Mouse (Mus musculus): Measurements from ENCODE around the gene 6430531B16Rik. TPM values are rescaled to one million over a fixed set of nuclear protein-coding genes. Genes with fewer than 3 reads are reported as not detected.

Gene 6430531B16Rik
- total RNA-seq, 2 experiments from 2014 or later = not detected

GRCm38 (mm10) chr7:139940476-139941209 lies 37.9 kb downstream of the 6430531B16Rik start:
- DNase-seq (ENCODE audit: low spot score in 2 of 2) = peak in 1 of 2 experiments; percentile 25

- no peak for DNase-seq (ENCODE audit: low spot score in 2 of 2)
Observed at GRCm38 (mm10) chr7:139937810-139938209, 40.7 kb downstream of the 6430531B16Rik start.

- DNase-seq (ENCODE audit: low spot score in 2 of 2) = no peak
Observed at GRCm38 (mm10) chr7:139937138-139937537, 41.4 kb downstream of the 6430531B16Rik start.

GRCm38 (mm10) chr7:139936705-139937104 lies 41.9 kb downstream of the 6430531B16Rik start:
- DNase-seq (ENCODE audit: low spot score in 2 of 2) = no peak

GRCm38 (mm10) chr7:139930732-139931131 lies 47.8 kb downstream of the 6430531B16Rik start:
- peak in 1 of 2 experiments; percentile 34 for DNase-seq (ENCODE audit: low spot score in 2 of 2)

Small RNAs within 50 kb of the gene (microRNA-seq; reads per million reads assigned to microRNA genes)
- not detected for gene Mir202
- not detected for gene Mir7062
- not detected for gene mmu-mir-7686

Other genes with a start within 250 kb of the 6430531B16Rik start
- gene Adgra1, start 144.6 kb downstream of the 6430531B16Rik start, total RNA-seq (2021) = under 1 TPM; 0.05 TPM
- gene Kndc1, start 84.1 kb downstream of the 6430531B16Rik start, total RNA-seq (2021) = 1 to 10 TPM in 1 of 2 experiments, under 1 TPM in 1; 0.91 to 1.0 TPM
- not detected for gene Utf1, start 35.0 kb downstream of the 6430531B16Rik start, total RNA-seq (2021)
- gene Adam8, start 13.8 kb upstream of the 6430531B16Rik start, total RNA-seq (2021) = 1 to 10 TPM in 1 of 2 experiments, under 1 TPM in 1; 0.78 to 1.1 TPM
- gene Zfp511, start 57.6 kb upstream of the 6430531B16Rik start, total RNA-seq (2021) = 10 to 100 TPM; 11.0 to 11.2 TPM
- 10 to 100 TPM; 34.6 to 38.0 TPM for gene Tubgcp2, start 57.9 kb upstream of the 6430531B16Rik start, total RNA-seq (2021)
- gene Msx3, start 70.3 kb upstream of the 6430531B16Rik start, total RNA-seq (2021) = not detected
- not detected for gene Caly, start 103.8 kb upstream of the 6430531B16Rik start, total RNA-seq (2021)
- not detected for gene Prap1, start 114.6 kb upstream of the 6430531B16Rik start, total RNA-seq (2021)
- 10 to 100 TPM; 30.6 to 32.4 TPM for gene Fuom, start 123.7 kb upstream of the 6430531B16Rik start, total RNA-seq (2021)
- 1 to 10 TPM; 6.6 to 7.0 TPM for gene Paox, start 137.0 kb upstream of the 6430531B16Rik start, total RNA-seq (2021)
- 10 to 100 TPM; 78.9 to 80.2 TPM for gene Echs1, start 137.7 kb upstream of the 6430531B16Rik start, total RNA-seq (2021)
- 10 to 100 TPM; 19.6 to 20.4 TPM for gene Mtg1, start 158.8 kb upstream of the 6430531B16Rik start, total RNA-seq (2021)
- gene Sprn, start 176.1 kb upstream of the 6430531B16Rik start, total RNA-seq (2021) = under 1 TPM; 0.29 to 0.42 TPM
- not detected for gene Olfr522, start 186.0 kb upstream of the 6430531B16Rik start, total RNA-seq (2021)
- not detected for gene Olfr523, start 194.5 kb upstream of the 6430531B16Rik start, total RNA-seq (2021)
- not detected for gene Olfr524, start 227.2 kb upstream of the 6430531B16Rik start, total RNA-seq (2021)
- under 1 TPM in 1 of 2 experiments, not detected in 1; 0.16 TPM for gene Cd163l1, start 239.5 kb upstream of the 6430531B16Rik start, total RNA-seq (2021)